Mouse (Mus musculus) adrenal gland, adult (tissue): ENCODE data around the gene Them5.
A peak's percentile ranks its signal among the peaks of the same experiment; 100 is the strongest.

Experiments
- DNase-seq, 2 experiments: peaks; one replicate each; pipeline ENCODE4 v3.0.0; 2022 to 2023; ENCODE audit warnings: low spot score in 1 of 2; ENCODE audit not compliant: inconsistent age in 2 of 2

The Them5 gene

DNA sequence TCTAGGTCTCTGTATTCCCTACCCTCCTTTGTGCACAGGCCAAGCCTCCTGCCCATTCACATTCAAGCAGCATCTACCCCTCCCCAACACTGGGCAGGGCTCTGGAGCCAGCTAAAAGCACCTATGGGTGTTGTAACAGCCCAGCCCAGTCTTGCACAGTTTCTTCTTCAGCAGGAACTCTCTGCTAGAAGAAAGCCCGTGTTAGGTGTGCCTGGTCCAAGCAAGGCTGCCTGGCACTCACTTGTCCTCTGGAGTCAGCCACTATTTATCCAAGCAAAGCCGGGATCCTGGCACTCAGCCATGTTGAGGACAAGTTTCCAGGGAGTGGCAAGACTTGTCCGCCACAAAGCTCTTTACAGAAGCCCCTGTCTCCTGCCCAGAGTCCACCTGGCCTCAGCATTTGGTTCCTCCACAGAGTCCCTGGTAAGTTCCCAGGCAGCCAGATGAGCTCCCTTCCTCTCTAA lies at the start of gene Them5:
Gene Them5, plus strand, starts transcription at position 141 of the 464 bp plus-strand sequence.
- no peak for DNase-seq

DNA sequence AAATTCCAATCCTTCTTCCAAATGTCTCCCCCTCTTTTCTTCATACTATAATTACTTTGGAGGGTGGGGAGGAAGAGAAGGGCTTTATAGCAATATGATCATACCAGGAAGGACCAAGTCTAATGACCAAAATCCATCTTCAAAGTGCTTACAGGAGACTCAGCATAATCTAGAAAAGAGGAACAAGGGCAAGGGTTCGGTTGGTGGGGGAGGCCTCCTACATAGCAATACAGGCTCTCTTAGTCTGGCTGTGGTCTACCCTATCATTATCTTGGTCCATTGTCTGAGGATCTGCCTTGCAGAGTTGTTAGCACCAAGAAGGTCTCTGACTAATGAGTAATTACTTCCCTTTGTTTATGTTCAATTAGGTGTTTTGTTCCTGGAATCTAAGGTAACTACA lies 36.4 kb upstream of the Them5 start:
- no peak for DNase-seq

DNA sequence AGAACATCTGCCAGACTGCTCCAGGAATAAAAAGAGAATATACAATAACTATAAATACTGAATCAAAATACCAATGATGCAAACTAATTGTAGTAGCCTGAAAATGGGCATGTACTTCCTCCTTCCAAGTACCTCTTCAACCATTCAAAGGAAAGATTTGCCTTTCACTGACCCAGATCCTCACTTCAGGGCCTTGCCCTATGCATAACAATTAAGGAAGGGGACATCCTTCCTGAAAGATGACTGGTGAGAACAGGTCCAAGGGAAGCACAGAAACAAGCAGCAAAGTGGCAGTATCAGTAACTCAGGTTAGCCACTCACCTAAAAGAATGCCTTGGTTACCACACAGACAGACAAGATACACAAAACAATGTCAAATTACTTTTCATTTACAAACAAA lies 34.9 kb upstream of the Them5 start:
- DNase-seq, result no peak

DNA sequence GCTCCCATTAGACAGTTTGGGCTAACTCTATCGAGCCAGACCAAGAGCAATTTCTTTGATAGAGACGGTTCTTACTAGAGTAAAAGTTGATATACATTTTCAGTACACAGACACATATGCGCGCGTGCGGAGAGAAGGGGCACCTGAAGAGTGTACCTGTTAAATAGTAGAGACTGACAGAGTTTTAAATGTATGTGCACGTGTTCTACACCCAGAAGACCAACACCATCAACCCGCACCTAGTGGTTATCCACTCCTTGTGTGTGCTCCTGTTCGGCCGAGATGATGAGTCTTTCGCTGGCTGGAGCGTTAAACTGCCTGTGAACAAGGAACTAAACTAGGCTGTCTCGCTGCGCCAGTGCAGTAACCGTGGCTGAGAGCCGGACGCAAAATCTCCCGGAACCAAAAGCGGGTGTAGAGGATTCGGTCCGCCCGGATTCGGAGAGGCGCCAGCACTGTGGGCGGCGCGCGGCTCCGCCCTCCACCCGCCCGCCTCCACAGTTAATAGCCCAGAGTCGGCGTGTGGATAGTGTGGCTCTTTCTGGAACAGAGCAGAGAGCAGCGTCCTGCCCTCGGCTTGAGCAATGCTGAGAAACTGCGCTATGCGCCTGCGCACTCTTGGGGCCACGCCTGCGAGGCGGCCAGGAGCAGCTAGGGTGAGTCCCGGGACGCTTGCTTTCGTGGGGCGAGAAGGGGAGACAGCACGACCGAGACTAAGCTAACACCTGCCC lies 32.1 kb upstream of the Them5 start, which contains the start of gene Them4:
Gene Them4, plus strand, starts transcription at position 457 of the 731 bp plus-strand sequence.
- peak; percentile 98 to 99 for DNase-seq

DNA sequence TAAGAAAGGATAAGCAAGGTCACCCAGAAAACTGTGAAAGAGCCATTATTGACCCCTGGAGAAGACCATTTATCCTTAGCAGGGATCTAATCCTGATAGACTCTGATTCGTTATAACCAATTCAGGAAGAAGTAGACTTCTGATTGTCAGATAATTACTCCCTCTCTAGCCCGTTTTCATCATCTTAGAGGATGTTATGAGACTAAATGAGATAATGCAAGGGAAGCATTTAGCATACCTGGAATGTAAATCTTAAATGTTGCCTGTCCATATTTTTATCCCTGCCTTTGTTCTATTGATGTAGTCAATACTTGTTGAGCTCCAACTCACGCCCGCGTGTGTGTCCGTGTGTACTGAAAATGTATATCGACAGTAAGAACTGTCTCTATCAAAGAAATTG lies 31.4 kb upstream of the Them5 start:
- no peak for DNase-seq

DNA sequence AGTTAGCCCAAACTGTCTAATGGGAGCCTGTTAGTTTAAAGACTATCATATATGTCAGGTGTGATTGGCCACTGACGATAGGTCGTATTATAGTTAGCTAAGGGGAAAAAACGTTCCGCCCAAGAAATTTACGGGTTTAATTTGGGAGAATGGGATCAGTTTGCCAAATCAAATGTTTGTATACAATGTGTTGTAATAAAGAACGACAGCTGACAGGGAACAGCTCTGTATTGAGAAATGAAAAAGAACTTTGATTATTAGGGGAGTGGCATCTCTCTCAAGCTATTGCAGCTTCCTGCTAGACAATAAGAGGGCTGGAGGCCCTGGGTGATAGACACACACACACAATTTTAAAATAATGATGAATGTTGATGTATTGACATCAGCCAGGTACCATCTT lies 31.0 kb upstream of the Them5 start:
- DNase-seq, result no peak

DNA sequence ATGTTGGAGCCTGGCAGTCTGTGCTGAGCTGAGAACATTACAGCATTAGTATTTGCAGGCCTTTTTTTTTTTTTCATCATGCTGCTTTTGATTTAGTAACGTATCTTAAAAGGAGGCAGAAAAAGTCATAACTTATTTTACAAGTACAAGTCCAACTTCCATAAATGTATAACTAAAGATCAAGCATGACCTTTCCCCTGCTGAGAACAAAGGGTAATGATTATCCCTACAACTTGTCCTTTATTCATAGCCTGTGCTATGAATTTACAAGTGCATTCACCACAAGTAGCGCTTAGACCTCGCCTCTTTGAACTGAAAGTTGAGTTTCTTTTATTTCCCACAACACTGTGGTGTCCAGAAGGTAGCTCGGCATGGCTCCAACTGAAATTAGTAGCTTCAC lies 30.5 kb upstream of the Them5 start:
- DNase-seq, result no peak

DNA sequence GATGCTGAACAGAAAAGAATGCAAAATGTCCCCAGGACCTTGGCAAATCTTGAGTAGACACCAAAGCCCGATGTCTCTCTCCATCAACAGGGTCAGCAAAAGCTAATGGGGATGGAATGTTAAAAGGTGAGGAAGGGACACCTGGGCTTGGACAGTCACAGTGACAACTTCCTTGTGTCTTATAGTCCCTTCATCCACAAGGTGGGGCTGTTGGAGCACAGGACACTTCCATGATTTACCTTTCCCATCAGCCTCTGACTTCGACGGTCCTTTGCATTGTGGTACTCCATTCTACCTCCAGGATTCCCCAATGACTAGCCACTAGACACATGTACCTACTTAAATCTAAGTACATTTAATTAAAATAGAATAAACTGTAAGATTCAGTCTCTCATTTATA lies 13.2 kb upstream of the Them5 start:
- peak in 1 of 2 experiments; percentile 62 for DNase-seq

DNA sequence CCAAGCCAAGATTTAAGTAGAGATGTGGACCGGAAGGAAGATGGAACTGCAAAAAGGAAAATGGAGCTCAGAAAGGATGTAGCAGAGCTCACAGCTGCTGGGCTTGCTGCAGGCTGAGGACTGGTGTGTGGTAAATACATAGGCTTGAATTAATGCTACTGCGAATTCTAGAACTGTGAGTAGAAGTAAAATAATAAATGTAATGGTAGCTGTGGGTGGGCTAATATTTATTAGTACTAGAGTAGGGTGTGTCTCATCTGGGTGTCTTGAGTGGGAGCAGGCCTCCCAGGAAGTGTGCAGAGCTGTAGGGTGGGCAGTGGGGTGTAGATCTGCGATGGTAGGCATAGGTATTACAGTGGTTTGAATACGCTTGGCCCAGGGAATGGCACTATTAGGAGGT lies 7.5 kb upstream of the Them5 start:
- DNase-seq, result no peak

DNA sequence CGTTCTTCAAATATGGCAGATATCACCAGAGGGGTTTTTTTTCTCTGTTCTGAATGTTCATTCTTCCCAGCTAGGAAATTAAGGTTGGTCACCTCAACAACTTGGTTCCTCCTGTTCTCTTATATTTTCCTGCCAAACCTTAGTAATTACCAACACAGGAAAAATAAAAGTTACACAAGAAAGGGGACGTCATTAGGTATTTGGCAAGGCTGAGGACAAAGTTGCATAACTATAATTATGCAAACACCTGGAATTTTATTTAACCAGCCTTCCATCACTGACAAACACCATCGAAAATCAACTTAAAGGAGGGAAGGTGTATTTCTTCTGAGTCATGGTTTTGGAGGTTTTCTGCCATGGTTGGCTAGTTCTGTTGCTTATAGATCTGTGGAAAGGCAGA lies 3.4 kb upstream of the Them5 start:
- no peak for DNase-seq

DNA sequence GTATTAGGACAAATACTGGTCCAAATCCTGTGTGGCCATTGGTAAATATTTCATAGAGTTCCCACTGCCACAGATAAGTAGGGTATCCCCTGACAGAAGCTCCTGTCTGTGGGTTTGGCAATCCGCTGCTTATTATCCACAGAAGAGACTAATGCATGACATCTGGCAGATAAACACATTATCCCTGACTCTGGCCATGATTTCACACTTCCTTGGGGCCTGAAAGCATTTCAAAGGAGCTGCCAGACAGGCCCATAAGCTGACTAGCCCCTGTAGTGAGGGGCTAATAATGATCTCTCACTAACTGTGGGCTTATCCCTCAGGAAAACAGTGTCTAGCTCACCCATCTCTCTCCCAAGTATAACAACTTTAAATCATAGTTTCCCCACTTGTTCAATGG lies 653 bp downstream of the Them5 start:
- no peak for DNase-seq

DNA sequence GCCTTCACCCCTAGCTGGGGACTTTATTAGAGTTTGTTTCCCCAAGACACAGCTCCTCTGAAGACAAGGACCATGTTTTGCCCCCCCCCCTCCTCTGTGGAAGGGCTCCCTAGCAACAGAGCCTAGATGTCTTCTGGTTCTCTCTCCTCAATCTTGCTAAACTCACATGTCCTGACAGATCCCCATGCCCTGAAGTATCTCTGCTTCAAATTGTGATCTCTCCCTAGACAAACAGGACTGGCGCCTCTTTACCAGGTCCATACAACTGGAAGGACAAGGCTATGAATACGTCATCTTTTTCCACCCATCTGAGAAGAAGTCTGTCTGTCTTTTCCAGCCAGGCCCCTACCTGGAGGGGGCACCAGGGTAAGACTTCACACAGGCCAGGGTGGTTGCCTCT lies 2.3 kb downstream of the Them5 start:
- DNase-seq, result no peak

DNA sequence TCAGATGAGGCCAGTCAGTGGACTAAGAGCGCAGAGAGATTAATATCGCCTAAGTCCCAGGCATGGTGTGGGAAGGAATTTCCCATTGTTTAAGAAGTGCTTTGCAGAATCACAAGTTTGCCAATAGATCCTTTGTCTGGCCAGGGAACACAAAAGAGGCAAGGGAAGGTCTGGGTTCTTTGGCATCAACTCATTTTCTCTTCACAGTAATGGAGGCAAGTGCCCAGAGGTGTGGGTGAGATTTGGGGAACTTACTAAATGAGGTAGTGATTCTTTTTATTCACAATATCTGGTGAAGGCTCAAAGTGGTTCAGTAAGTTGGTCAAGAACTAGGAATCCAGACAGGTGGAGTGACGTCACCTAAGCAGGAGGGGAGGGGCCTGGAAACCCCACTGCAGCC lies 3.0 kb downstream of the Them5 start:
- DNase-seq, result no peak

DNA sequence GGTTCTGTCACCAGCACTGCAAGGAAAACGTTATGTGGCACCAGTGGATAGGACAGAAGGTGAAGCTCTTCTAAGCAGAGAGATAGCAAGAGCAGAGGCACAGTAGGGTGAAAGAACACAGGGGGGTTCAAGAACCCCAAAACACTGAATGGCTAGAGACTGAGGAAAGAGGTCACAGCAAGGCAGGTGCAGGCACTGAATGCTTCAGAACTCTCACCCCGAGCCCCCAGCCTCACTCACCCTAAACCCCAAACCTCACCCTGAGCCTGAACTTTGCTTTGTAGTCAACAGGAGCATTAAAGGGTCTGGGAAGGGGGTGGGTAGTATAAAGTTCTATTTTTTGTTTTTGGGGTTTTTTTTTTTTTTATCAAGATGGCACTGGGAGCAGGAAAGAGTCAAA lies 6.2 kb downstream of the Them5 start:
- DNase-seq, result no peak

DNA sequence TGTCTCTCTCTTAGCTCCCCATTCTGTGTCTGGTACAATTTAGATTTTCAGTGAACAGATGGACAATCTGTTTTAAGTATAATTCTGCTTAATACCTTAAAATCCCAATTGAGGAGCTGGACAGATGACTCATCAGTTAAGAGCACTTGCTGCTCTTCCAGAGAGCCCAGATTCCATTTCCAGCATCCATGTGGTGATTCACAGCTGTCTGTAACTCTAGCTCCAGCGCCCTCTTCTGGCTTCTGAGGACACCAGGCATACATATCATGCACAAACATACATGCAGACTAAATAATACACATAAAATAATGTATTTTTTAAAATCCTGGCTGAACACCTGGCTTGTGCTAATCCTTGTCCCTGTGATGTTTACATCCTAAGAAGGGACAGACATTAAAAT lies 18.9 kb downstream of the Them5 start:
- peak; percentile 68 to 79 for DNase-seq

DNA sequence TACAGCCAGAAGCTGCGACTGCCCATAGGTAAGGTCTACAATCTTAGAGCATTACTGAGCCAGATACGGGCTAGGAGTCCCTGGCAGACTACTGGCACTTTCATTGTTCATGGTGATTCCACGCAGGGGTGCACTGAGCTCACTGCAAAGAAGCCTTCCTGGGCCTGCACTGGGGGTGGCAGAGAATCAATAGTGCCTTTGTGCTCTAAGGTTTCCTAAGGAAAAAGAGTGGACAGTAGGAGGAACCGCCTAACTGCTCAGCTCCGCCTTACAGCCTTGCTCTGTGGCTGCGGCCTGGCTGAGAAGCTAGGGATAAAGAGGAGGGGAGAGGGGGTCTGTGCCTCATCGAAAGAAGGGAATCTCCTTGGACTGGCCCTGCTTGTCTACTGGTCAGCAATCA lies 20.2 kb downstream of the Them5 start, which contains the start of gene C2cd4d:
Gene C2cd4d, plus strand, starts transcription at position 301 of the 400 bp plus-strand sequence.
- DNase-seq, result no peak

DNA sequence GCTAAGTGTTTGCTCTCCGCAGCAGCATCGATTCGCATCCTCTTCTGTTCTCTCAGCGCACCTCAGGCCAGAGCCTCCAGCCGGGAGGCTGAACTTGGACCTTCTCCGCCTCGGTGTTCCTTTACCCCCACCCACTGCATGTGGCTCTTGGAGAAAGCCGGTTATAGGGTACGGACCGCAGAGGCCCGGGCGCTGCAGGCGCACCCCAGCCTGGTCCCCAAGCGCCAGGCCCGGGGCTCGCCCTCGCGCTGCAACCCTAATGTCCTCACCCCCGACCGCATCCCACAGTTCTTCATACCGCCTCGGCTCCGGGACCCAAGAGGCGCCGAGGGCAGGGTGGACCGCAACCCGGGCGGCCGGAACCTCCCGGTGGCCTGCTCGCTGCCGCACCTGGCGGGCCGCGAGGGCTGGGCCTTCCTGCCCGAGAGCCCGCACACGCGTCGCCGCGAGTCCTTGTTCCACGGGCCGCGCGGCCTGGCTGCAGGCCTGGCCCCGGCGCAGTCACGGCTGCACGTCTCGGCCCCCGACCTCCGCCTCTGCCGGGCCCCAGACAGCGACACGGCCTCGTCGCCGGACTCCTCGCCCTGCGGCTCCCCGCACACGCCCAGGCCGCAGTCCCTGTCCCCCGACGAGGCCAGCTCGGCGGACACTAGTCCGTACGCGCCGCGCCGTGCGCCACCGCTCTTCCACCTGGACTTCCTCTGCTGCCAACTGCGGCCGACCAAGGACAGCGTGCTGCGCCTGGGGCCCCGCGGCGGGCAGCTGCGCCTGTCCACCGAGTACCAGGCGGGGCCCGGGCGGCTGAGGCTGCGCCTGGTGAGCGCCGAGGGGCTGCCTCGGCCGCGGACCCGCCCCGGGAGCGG lies 21.6 kb downstream of the Them5 start:
- peak; percentile 79 to 87 for DNase-seq

DNA sequence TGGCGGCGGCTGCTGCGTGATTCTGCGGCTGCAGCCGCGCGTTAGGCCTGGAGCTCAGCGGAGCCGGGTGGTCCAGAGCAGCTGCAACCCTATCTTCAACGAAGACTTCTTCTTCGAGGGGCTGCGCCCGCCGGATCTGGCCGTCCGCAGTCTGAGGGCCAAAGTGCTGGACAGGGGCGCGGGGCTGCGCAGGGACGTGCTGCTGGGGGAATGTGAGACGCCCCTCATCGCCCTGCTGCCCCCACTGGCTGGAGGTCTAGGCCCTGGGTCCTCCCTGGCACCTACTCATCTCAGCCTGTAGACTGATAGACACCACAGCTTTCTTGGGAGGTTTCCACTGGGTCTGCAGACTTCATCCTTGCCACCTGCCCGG lies 22.2 kb downstream of the Them5 start:
- no peak for DNase-seq

DNA sequence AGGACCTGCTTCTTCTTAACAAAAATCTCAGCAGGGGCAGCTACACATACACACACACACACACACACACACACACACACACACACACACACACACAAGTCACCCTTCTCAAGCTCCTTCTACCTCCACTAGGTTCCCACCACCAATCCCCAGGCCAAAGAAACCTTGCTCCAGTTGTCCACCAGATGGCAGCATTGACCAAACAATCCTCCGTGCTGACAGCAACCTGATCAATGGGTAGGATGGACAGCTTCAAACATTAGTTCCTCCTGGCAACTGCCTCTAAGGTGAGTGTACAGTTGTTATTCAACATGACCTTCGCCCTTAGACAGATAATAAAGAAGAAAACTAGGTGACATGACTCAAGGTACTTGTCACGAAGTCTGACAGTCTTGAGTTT lies 24.9 kb downstream of the Them5 start:
- peak; percentile 82 to 94 for DNase-seq

DNA sequence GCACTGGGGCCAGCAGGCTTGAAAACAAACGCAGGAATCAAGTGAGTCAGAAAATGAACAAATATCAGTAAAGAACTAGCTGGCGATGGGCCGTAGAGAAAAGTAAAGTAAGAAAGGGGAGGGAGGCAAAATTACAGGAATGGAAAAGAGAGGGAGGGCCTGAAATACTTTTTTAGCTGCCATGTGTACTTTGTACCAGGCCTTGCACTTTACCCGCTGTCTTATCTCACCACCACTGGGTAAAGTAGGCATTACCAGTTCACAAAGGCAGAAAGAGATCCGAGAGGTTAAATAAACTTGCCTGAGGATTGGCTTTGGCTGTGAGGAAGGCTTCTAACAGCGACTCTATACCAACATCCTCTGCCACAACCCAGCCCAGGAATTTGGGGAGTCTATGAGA lies 25.6 kb downstream of the Them5 start:
- DNase-seq, result no peak

DNA sequence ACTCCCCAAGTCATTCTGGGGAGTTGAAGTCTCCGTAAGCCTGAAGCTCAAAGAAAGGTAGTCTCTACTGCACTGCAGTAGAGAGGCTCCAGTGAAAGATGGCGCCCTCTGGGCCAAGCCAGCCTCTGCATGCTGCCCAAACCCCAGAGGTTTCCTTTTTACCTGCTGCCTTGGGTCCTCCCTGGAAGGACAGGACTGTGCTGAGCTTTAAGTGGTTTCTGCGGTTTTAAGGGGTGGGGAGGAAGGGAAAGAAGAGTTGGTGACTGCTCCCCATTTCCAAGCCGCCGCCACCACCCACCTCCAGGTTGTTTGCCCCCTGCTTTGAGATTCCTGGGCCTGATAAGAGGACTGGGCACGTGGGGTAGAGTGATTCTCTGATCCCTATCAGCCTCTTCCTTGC lies 26.7 kb downstream of the Them5 start:
- DNase-seq, result no peak

DNA sequence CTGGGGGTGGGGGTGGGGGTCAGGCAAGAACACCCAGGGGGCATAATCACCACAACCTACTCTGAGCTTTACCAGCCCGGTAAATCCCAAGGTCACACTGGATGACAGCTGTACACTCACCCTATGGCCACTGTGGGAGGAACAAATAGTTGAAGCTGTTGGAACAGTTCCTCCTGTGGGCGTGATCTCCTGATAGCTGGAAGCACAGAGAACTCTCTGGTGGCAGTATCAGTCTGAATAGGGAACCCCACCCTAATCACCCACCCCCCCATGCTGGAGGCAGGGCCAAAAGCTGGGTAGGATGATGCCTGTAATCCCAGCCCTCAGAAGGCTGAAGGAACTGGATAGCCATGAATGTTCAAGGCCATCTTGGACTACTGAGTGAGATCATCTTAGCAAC lies 27.8 kb downstream of the Them5 start:
- peak; percentile 60 to 80 for DNase-seq
